Comparison of ENCODE assay signal across 15 mouse cellular contexts in the genomic region with DNA sequence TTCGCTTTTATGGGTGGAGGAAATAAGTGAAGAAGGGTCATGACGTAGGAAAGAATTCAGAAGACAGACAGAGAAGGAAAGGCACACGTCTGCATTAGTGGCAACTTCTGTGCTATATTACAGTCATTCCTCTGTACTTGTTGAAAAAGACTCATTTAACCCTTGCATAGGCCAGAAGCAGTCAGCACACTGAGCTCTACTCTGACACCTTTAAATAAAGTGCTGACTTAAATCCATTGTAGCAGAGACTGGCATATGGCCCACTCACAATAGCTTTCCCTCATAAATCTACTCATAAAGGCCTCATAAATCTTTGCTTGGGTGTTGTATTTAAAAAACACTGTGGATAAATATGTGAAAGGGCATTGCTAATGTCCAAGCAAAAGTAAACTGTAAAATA.
"Had no signal": no experiment of that assay in that cellular context is flagged by ENCODE, and none has a peak within 500 bp of the region (broad histone marks: within the 10 kb centered on the region; RNA-seq: fewer than 3 reads in every experiment).

No protein-coding gene starts in this region.

- H3K4me1 ChIP-seq: liver, embryonic 12.5 days; lung, embryonic 15.5 days; midbrain, embryonic 13.5 days; midbrain, embryonic 15.5 days; stomach, embryonic 15.5 days had no signal

- H3K27me3 ChIP-seq: liver, embryonic 12.5 days; lung, embryonic 15.5 days; midbrain, embryonic 13.5 days; midbrain, embryonic 15.5 days; neural tube, embryonic 13.5 days; stomach, embryonic 15.5 days had no signal

- H3K9me3 ChIP-seq: liver, embryonic 12.5 days; lung, embryonic 15.5 days; midbrain, embryonic 13.5 days; midbrain, embryonic 15.5 days; neural tube, embryonic 13.5 days; stomach, embryonic 15.5 days had no signal

- DNase-seq: lung, adult 18-20 months; lung, postnatal 4 days; right cerebral cortex, postnatal 14 days; thymus, postnatal 14 days; thymus, postnatal 36 days had no signal

- H3K36me3 ChIP-seq: liver, embryonic 12.5 days; lung, embryonic 15.5 days; midbrain, embryonic 13.5 days; midbrain, embryonic 15.5 days; neural tube, embryonic 13.5 days; stomach, embryonic 15.5 days had no signal

- H3K4me2 ChIP-seq: liver, embryonic 12.5 days; lung, embryonic 15.5 days; midbrain, embryonic 11.5 days; midbrain, embryonic 13.5 days; midbrain, embryonic 15.5 days; neural tube, embryonic 13.5 days; stomach, embryonic 15.5 days had no signal

- H3K27ac ChIP-seq: liver, embryonic 12.5 days; liver, embryonic 14.5 days; lung, embryonic 15.5 days; midbrain, embryonic 13.5 days; midbrain, embryonic 15.5 days; neural tube, embryonic 13.5 days; stomach, embryonic 15.5 days; stomach, postnatal 0 days had no signal

- H3K4me3 ChIP-seq: liver, embryonic 12.5 days; lung, embryonic 15.5 days; midbrain, embryonic 13.5 days; midbrain, embryonic 15.5 days; neural tube, embryonic 13.5 days; stomach, embryonic 15.5 days had no signal

- ATAC-seq: liver, embryonic 12.5 days; lung, postnatal 0 days; midbrain, embryonic 13.5 days; midbrain, embryonic 15.5 days had no signal

- H3K9ac ChIP-seq: liver, embryonic 12.5 days; liver, embryonic 14.5 days; lung, embryonic 15.5 days; midbrain, embryonic 13.5 days; midbrain, embryonic 15.5 days; neural tube, embryonic 13.5 days; stomach, embryonic 15.5 days had no signal
